Mouse (Mus musculus) layer of hippocampus, adult 9-11 months (tissue): ENCODE results near the gene Ngfr.
"Not testable (repeated sequence)": the region's sequence is repeated elsewhere in the genome, so short reads cannot be mapped to it uniquely, and the experiment has no call there.

Experiments used
- DNase-seq: peaks from one replicate; pipeline ENCODE4 v3.0.0; 2022

The Ngfr gene

DNA sequence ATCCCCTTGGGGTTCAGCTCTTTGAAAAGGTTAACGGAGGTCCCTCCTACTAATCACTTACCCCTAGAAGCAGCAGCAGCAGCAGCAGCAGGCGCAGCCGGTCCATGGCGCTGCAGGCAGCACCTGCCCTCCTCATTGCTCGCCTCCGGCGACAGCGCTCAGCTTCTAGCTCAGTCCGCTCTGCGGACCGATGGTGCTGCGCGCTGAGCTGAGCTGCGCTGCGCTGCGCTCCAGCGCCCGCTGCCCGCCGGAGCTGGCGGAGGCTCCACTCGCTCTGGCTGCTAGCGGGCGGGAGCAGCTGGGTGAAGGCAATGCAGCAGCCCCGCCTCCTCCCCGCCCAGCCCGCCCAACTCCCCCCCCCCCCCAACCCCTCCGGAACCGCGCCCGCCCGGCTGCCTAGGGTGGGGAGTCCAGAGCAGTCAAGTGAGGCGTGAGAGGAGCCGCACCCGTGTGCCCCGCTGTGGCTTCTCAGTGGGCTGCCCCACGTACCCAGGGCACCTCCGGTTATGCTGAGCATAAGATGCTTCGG lies at the start of gene Ngfr:
Ngfr (minus strand) TSS at position 313 of the 529 bp plus-strand sequence.
- peak; percentile 34 for DNase-seq

DNA sequence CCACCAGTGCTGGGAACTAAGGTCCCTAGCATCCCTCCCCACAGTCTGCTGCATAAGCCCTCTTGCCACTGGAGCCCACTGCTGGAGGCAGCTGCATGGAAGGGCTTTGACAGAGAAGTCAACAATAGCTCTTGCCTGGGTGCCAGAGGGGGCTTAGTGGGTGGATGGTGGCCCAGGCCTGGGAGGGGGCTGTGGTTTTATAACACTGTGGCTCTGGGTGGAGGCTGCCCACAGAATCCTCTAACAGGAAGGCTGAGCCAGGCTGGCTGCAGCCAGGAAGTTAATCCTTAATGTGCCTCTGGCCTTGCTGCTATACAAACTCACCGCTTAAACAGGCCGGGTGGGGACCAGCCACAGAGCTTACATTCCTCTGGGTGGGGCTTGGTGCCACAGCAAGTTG lies 47.5 kb upstream of the Ngfr start:
- DNase-seq = no peak

DNA sequence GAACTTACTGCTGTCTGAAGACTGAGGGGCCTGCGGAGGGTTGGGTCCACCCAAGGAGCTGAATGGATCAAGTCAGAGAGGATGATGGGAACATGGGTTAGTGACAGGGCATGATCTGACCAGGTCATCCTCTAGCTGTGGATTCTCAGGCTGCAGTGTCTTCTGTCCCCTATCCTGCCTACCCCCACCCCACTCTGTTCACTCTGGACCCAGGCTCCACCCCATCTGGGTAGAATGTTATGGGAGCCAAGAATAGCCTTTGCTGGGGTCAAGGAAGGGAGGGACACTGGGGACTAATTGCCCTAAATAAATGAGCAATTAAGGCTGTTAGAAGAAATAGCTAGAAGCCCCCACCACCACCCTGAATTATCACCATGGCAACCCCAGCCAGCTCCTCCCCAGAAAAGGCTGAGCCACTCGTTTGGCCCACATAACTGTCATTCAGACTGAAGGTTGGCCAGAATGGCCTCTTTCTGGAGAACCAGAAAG lies 46.0 kb upstream of the Ngfr start:
- DNase-seq = no peak

DNA sequence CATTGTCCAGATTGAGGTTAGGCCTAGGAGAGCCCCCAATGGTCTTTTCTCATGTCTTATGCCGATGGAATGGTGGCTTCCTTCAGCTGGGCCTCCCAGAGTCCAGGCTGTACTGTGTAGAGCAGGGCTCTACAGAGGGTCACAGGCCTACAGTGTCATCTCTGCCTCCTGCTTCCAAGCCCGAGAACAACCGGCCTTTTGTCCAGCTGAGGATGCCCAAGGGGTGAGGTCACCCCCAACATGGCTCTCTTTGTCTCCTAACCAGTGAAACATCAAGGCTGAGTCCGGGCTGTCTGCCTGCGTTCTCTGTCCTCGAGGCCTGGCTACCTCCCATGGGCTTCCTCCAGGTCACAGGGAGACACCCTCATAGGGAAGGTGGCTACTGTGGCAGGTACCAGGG lies 44.9 kb upstream of the Ngfr start:
- DNase-seq = peak; percentile 81

DNA sequence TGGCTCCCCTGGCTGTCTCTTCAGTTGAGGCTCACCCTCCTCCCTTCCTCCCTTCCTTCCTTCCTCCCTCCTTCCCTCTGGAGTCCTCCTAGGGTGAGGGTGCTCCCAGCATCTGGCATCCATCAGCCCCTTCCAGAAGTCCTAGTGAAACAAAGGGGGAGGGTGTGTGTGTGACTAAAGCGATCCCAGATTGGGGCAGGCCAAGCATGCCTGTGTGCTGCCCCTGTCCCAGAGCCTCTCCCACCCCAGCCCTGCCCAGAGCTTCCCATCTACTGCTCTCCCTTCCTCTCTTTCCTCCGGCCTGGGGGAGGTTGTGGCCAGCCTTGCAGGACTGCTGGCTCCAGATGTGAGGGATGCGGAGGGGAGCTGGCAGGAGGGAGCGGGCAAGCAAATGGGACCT lies 43.8 kb upstream of the Ngfr start:
- DNase-seq = no peak

DNA sequence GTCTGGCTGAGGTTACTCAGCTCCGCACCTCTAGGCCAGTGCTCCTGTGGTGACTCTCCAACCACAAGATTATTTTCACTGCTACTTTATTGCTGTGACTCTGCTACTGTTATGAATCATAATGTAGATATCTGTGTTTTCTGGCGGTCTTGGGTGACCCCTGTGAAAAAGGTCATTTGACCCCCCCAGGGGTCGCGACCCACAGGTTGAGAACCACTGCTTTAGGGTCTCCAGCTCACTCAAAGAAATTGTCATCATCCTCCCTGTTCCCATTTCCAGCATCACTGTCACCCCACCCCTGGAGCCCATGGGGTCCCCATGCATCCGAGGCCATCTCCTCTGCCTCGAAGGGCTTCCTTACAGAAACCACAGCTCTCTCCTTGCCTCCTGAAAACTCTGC lies 43.0 kb upstream of the Ngfr start:
- no peak for DNase-seq

DNA sequence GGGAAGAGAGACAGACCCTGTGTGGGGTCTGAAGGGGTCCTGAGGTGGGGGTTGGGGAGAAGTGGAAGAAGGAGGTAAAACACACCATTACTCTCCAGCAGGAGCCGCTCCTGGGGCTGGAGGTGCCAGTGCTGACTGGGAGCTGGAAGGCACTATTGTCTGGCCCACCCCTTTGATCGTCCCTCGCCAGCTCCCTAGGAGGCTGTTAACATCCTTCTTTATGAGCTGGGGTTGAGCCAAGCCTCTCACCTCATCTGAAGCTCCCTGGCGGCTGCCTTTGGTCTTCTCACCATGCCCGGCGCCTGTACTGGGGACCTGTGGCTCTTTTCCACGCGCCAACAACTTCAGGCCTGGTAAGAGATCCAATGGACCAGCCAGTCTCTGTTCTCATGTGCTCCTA lies 34.9 kb upstream of the Ngfr start:
- DNase-seq = no peak

DNA sequence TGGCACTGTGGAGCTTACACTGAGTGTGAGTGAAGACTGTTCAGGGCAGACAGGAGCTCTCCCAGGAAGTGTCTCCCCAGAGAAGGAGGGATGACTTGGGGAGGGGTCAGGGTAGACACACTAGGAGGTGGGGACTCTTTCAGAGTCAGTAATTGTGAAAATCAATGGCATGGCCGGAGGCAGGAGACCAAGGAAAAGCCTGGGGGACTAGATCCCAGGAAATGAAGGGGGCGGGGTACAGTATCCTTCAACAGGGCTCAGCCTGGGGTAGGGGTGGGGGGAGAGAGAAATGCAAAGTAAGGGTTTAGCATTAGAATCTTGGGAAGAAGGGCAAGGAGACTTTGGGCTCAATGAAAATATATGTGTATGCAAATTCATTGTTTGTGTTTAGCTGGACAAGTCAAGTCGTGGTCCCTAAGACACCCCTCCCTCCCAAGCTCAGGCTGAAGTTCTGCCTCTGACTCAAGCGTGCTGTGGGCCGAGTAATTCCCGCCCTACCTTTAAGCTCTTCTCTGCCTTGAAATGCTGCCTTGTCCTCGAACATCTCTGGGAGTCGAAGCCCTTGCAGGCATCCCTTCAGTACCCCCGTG lies 34.1 kb upstream of the Ngfr start:
- DNase-seq = no peak

DNA sequence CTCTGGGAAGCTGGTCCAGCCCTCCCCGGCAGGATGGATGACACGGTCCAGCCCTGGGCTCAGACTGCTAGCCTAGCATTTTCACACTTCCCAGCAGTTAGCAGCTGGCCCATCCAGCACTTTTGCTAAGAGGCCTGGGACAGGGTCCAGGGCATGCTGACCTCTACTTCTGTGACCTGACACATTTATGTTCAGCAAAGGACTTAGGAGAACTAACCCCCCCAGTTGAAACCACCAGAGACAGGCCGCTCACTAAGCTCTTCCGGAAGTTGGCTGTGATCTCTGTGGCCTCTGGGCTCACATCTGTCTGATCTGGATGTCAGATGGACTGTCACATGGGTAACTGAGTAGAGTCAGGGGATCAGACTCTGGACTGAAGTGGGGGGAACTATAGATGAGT lies 33.5 kb upstream of the Ngfr start:
- DNase-seq = no peak

DNA sequence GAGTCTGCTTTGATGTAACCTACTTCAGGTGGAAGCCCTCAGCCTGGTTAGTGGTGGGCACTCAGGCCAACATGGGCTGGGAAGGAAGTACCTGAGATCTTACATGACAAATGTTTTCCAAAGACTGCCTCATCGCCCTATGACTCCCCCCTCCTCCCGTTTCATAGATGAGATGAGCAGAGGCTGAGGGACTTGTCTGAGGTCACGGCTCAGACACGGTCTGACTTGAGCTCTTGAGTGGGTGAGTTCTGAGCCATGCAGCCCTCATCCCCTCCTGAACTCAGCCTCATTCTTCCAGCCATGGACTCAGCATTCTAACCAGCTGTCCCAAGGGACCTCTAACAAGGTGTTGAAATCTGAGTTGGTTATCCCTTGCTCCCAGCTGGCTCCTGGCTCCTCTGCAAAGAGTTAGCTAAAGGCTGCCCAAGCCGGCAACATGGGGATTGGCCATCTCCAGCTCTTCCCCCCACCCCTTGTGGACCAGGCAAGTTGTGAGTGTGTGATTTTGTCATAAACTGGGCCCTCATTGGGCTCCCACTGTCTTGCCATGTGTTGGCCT lies 32.4 kb upstream of the Ngfr start:
- no peak for DNase-seq

DNA sequence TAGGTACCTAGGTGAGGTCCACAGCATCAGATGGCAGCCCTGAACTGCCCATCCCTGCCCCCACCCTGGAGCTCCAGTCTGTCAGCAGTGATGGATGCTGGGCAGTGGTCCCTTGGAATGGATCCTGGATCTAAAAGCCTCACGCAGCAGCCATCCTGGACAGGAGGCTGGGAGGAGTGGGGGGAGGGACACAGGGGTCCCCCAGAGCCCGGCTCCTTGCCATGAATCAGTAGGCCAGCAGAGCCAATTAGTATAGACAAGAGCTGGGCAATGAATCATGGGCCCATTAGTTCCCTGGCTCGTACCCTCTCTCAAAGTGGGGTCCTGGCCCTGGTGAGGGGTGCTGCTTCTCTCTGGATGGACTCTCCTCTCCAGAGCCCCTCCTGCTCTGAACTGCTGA lies 31.5 kb upstream of the Ngfr start:
- no peak for DNase-seq

DNA sequence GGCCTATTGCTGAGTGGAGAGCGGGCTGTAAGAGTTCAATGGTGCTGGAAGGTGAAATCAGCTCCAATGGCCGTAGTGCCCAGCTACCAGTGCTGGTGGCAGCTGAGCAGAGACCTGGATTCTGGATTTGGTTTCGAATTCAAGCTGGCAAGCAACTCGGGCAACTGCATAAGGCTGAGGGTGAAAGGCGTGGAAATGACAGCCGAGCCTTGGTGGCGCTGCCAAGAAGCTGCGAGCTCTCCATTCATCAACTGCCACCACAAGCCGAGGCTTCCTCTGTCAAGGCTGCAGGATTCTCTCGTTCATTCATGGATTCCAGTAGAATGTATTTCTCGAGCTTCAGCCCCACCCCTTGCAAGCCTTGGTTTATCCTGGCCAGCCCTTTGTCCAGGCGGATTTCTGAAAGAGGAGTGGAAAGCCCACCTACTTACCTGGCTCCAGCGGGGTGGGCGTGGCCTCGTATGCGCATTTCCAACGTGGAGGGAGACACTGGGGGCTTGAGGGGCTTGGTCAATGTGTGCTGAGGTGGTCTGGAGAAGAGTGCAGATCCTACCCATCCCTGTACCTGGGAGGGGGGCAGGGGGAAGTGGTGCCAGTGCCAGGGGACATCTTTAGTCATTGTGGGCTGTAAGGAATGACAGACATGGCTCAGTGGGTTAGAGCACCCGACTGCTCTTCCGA lies 30.4 kb upstream of the Ngfr start:
- DNase-seq = peak; percentile 38

DNA sequence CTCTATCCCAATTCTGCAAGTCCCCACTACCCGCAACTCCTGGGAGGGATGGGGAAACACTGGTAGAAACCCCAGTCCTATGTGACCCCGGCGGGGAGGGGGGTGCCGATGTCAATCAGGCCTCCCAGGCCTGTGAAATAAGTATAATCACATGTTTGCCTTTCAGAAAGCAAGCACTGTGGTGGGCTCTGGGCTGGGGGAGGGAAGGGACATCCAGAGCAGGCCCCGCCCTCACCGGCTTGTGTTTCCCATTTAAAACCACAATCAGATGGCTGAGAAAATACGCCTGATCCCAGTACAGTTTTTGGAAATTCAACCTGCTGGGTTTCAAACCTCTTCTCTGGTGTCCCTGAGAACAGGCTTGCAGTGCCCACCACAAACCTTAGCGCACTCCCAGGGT lies 27.2 kb upstream of the Ngfr start:
- no peak for DNase-seq

DNA sequence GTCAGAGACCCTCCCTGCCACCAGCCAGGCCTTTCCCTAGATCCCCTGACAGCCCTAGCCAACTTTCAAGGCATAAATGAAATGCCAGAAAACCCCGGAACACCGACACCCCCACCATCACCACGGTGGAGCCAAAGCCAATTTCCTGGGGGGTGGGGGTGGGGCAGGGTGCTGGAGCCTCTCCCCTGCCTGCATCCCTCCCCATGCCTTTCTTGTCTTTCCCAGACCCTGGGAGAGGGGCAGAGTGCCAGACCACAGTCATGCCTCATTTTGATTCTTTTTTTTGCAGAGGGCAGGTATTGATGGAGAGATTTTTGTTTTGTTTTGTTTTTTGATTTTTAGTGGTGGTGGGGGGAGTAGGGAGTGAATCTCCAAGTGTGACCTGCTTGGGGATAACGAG lies 23.7 kb upstream of the Ngfr start:
- no peak for DNase-seq

DNA sequence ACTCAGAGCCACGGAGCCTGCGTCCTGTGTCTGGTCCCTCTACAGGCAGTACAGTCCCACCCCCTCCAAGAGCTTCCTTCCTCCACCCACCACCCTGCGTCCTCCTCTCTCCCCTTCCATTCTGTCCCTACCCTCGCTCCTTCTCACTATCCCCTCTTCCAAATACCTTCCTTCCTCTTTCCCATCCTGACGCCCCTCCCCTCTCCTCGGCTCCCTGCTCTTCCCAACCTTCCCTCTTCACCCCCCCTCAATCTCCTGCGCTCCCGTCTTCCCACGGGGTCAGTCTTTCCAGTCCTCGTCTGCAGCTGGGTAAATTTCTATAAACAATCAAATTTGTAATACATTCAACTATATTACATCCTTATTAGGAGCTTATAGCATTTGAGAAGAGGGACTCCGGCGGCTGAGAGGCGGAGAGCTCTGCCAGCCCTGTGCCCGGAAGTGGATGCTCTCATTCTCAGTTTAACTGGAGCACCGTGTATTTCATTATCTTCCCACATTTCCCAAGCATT lies 22.9 kb upstream of the Ngfr start:
- no peak for DNase-seq

DNA sequence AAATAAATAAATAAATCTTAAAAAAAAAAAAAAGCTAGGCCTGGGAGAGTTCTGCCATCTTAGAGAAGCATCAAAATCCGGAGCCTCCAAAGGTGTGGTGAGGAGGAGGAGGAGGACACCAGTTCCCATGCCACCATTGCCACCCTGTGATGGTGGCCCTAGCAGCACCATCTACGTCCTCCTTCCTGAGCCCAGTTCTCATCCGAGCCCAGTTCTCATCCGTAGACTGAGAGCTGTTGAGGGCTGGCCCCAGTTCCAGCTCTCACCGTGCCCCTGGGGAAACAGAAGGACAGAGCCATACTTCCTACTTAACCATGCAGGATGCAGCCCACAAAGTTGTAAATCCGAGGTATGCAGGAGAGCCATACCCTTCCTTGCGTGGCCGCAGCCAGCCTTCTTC lies 22.4 kb upstream of the Ngfr start:
- no peak for DNase-seq

DNA sequence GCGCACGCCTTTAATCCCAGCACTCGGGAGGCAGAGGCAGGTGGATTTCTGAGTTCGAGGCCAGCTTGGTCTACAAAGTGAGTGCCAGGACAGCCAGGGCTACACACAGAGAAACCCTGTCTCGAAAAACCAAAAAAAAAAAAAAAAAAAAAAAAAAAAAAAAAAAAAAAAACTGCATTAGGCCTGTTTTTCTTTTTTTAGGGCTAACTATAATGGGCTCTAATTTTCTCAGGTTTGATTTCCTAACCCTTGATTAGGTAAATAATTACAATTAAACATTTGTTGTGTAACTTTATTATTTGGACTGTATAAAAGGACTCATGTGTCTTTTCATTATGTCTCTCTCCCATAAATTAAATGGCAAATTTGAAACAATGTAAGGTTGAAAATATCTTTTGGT lies 19.8 kb upstream of the Ngfr start:
- not testable (repeated sequence) for DNase-seq

DNA sequence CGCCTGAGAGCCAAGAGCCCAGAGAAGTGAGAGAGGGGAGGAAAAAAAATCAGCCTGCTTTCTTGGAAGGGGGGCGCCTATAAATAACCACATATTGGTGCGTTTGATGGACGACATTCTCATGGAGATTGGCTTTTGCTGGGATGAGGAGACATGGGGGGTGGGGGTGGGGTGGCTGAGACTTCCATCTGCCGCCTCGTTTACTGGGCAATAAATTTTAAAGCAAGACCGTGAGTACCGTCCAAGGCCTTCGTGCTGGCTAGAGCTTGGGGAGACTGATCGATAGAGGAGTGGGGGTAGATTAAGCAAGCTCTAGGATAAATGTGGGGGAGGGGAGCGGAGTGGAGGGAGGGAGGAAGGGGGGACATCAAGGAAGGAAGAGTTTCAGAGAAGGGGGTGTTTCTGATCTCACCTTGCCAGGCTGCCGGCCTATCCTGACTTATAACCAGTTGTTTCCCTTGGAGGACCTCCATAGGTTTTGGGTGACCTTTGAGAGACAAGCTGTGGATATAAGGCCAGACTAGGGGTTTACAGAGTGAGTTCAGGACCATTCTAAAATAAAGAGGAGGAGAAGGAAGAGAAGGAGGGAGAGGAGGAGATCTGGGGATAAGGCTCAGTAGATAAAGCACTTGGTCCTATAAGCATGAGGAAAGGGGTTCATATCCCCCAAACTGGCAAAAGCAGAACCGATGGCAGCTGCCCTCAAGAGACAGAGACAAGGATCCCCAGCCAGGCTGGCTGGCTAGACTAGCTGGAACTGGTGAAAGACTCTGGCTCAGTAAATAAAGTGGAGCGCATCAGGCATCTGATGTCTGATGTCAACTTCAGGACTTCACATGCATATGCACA lies 10.9 kb upstream of the Ngfr start:
- DNase-seq = no peak

DNA sequence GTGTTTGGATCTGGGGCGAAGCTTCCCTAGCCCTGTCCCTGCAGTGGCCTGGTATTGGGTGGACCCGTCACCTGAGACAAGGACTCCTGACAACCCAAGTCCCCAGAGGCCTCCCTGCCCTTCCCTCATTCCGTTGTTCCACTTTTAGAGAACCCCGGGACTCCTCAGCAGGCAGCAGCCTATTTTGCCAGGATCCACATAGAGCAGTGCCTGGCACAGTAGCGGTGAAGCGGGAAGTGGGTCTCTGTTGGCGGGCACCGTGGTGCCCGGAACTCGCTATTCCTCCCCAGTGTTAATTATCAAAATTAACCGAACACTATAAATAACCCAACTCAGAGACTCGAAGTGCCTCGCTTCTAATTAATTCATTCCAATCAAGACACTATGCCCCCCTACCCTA lies 10.2 kb upstream of the Ngfr start:
- DNase-seq = no peak

DNA sequence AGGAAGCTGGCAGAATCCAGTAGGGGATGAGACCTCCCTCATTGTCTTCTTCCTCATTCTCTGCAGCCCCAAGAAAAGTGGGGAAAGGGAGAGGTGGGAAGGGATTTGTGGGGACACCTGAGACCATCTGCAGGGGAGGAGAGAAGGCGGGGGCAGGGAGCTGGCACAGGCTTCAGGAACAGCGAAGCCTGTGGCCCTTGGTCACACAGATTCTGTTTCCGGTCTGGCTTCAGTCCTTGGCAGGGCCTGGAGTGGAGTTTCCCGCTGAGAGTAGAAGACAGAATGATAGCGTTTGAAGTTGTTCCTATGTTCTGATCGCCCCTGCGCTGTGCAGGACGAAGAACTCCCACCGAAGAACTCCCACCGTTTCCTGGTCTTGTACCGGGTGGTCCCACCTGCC lies 9.2 kb upstream of the Ngfr start:
- DNase-seq = no peak

DNA sequence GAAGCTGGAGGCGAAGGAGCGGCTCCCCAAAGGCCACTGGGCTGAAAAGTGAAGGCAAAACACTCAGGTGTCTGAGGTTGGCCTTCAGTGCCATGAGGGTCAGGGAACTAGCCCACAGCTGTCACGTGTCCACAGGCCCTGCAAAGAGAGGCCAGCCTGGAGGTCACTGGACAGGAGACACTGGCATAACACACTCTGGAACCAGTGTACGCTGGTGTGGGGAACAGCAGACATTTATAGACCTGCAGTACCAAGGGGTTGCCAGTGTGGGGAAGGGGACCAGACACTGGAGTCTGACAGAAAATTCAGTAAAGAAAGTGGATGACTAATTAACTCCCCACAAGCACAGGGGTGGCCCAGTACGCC lies 8.6 kb upstream of the Ngfr start:
- no peak for DNase-seq

DNA sequence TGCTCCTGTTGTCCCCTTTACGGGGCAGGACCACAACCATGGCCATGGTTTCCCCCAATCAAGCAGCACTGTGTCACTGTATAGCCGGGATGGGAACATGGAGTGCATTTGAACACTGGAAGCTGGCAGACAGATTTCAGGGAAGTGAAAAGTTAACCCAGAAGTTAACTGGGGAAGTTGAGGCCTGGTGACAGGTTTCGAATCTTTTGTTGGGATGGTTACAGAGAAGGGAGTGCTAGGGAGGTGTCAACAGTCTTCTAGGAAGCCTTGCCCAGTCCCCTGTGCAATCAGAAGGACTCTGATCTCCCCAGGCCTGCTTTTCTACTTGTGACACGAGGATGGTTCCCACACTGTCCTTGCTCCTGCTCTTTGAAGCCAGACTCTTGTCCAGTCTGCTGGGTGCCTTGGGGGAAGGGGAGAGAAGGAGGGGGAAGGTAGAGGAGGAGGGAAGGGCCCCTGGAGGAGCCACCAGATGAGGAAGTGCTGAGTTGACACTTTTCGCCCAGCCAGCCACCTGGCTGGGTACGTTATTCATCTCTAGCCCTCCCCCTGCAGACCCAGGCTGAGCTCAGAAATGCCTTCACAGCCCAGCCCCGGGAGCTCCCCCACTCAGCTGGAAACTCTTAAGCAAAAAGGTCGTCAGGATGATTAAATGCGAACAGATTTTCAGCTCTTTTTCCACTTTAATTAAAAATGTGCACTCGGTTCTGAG lies 8.1 kb upstream of the Ngfr start:
- DNase-seq = no peak
